In genomic region chr14:75445281-75445947, GRCm38 (mm10) we compare ENCODE assay signal across 9 mouse cellular contexts. TPM values are rescaled to one million over a fixed set of nuclear protein-coding genes. Genes with fewer than 3 reads are reported as not detected.
DNase-seq lines count a peak whose midpoint lies in the region; ATAC-seq and TF ChIP-seq lines count a peak whose summit lies in the region.
"Had no signal": no experiment of that assay in that cellular context is flagged by ENCODE, and none has a peak within 500 bp of the region (broad histone marks: within the 10 kb centered on the region; RNA-seq: fewer than 3 reads in every experiment).

No protein-coding gene starts in this region.

- H3K27me3 ChIP-seq in embryonic facial prominence, embryonic 14.5 days (replicated peaks; ENCODE audit: control insufficient read depth, insufficient read depth, low read length), result no peaks in the 10 kb centered on the region
- H3K27me3 ChIP-seq in heart, embryonic 14.5 days (ENCODE audit: control insufficient read depth, insufficient read depth, low read length), result no peaks in the 10 kb centered on the region
- no peaks in the 10 kb centered on the region for H3K27me3 ChIP-seq in kidney, embryonic 16.5 days (ENCODE audit: insufficient read depth, low read length)
- no peaks in the 10 kb centered on the region for H3K27me3 ChIP-seq in liver, adult 2 months (ENCODE audit: control insufficient read depth, insufficient read depth, low read length)
- no peaks in the 10 kb centered on the region for H3K27me3 ChIP-seq in stomach, embryonic 15.5 days (replicated peaks)

- H3K4me2 ChIP-seq in embryonic facial prominence, embryonic 14.5 days (ENCODE audit: low read depth, low read length), result peak overlapping the region; percentile 71
- H3K4me2 ChIP-seq in heart, embryonic 14.5 days (ENCODE audit: low read length), result peak overlapping the region; percentile 68
- peak overlapping the region; percentile 62 for H3K4me2 ChIP-seq in kidney, embryonic 16.5 days (replicated peaks; ENCODE audit: low read depth, low read length)
- peak overlapping the region; percentile 57 for H3K4me2 ChIP-seq in stomach, embryonic 15.5 days

- no peaks in the 10 kb centered on the region for H3K36me3 ChIP-seq in embryonic facial prominence, embryonic 14.5 days (ENCODE audit: control insufficient read depth, insufficient read depth, low read length)
- no peaks in the 10 kb centered on the region for H3K36me3 ChIP-seq in heart, embryonic 14.5 days (ENCODE audit: control insufficient read depth, insufficient read depth, low read length)
- H3K36me3 ChIP-seq in kidney, embryonic 16.5 days (ENCODE audit: insufficient read depth, low read length), result no peaks in the 10 kb centered on the region
- H3K36me3 ChIP-seq in liver, adult 2 months (ENCODE audit: control insufficient read depth, insufficient read depth, low read length), result no peaks in the 10 kb centered on the region
- H3K36me3 ChIP-seq in stomach, embryonic 15.5 days, result no peaks in the 10 kb centered on the region
- H3K36me3 ChIP-seq: G1E had no signal

- no peaks in the 10 kb centered on the region for H3K9me3 ChIP-seq in embryonic facial prominence, embryonic 14.5 days (ENCODE audit: control insufficient read depth, low read length)
- H3K9me3 ChIP-seq in heart, embryonic 14.5 days (ENCODE audit: control insufficient read depth, low read length), result no peaks in the 10 kb centered on the region
- no peaks in the 10 kb centered on the region for H3K9me3 ChIP-seq in kidney, embryonic 16.5 days (ENCODE audit: low read length)
- H3K9me3 ChIP-seq in stomach, embryonic 15.5 days, result no peaks in the 10 kb centered on the region
- H3K9me3 ChIP-seq: G1E had no signal

- TF ChIP-seq CTCF in liver, adult 2 months (IDR thresholded peaks at IDR 0.05; ENCODE audit: low read depth, low read length), result no peak

- TF ChIP-seq POLR2A in liver, adult 2 months (IDR thresholded peaks at IDR 0.05; ENCODE audit: extremely low read depth, insufficient read depth, low read length), result no peak

- H3K4me1 ChIP-seq in embryonic facial prominence, embryonic 14.5 days (ENCODE audit: control insufficient read depth, insufficient read depth, low read length), result peaks cover 5% of the 10 kb centered on the region; the same call in 1 of the 2 replicates
- peaks cover 3 to 6% of the 10 kb centered on the region in 2 experiments; a peak in 3 of 4 replicates for H3K4me1 ChIP-seq in heart, embryonic 14.5 days (ENCODE audit: control insufficient read depth in 2 of 2, insufficient read depth in 2 of 2, low read length in 2 of 2)
- H3K4me1 ChIP-seq in kidney, embryonic 16.5 days (ENCODE audit: insufficient read depth, low read length), result peaks cover 10% of the 10 kb centered on the region
- no peaks in the 10 kb centered on the region for H3K4me1 ChIP-seq in liver, adult 2 months (ENCODE audit: control insufficient read depth, insufficient read depth, low read length)
- H3K4me1 ChIP-seq in stomach, embryonic 15.5 days, result 0 out of 2 replicates have a peak, but pooled peaks cover 4% of the 10 kb centered on the region

- peak overlapping the region; percentile 32; the same call in 1 of the 2 replicates for H3K9ac ChIP-seq in embryonic facial prominence, embryonic 14.5 days (ENCODE audit: low read depth, low read length)
- H3K9ac ChIP-seq in heart, embryonic 14.5 days (ENCODE audit: low read length), result peak overlapping the region; percentile 1; the same call in 1 of the 2 replicates
- peak overlapping the region; percentile 51 for H3K9ac ChIP-seq in kidney, embryonic 16.5 days (replicated peaks; ENCODE audit: low read length)
- no peak overlapping the region for H3K9ac ChIP-seq in liver, adult 2 months (ENCODE audit: low read depth, low read length)
- no peak overlapping the region for H3K9ac ChIP-seq in stomach, embryonic 15.5 days

- peak overlapping the region; percentile 28 for H3K4me3 ChIP-seq in embryonic facial prominence, embryonic 14.5 days (ENCODE audit: low read depth, low read length)
- H3K4me3 ChIP-seq in heart, embryonic 14.5 days (ENCODE audit: control insufficient read depth in 1 of 2, insufficient read depth in 1 of 2, low read depth in 1 of 2, low read length in 2 of 2), result peak overlapping the region; percentile 9 to 34
- H3K4me3 ChIP-seq in kidney, embryonic 16.5 days (ENCODE audit: low read length), result peak overlapping the region; percentile 37
- H3K4me3 ChIP-seq in liver, adult 2 months (ENCODE audit: insufficient read depth, low read depth, low read length), result 0 out of 2 replicates have a peak overlapping the region, but pooled peaks have one; percentile 1
- H3K4me3 ChIP-seq in stomach, embryonic 15.5 days (replicated peaks), result peak overlapping the region; percentile 30

- 6% methylated on average over 15 of the region's 15 CpGs for WGBS in embryonic facial prominence, embryonic 14.5 days
- 7% methylated on average over 15 of the region's 15 CpGs for WGBS in heart, embryonic 14.5 days
- WGBS in kidney, embryonic 16.5 days, result 3% methylated on average over 15 of the region's 15 CpGs
- 13% methylated on average over 15 of the region's 15 CpGs for WGBS in liver, adult 2 months
- WGBS in stomach, embryonic 15.5 days, result 10% methylated on average over 15 of the region's 15 CpGs

- DNase-seq in 416B (ENCODE audit: low read depth), result peak; percentile 21
- peak; percentile 80 to 88 for DNase-seq in adrenal gland, postnatal 36 days
- DNase-seq in embryonic facial prominence, embryonic 14.5 days (ENCODE audit: low spot score), result peak; percentile 87
- peak; percentile 32 for DNase-seq in liver, adult 2 months (ENCODE audit: extremely low read depth, low read depth, low spot score)

- H3K79me2 ChIP-seq in liver, adult 2 months (ENCODE audit: control insufficient read depth, insufficient read depth, low read length), result no peaks in the 10 kb centered on the region

- no peak overlapping the region for H3K27ac ChIP-seq in embryonic facial prominence, embryonic 14.5 days (replicated peaks; ENCODE audit: low read depth, low read length)
- peak overlapping the region; percentile 8 to 64; a peak in 2 of 4 replicates for H3K27ac ChIP-seq in heart, embryonic 14.5 days (replicated peaks in 1 of 2; ENCODE audit: control insufficient read depth in 1 of 2, insufficient read depth in 1 of 2, low read depth in 2 of 2, low read length in 2 of 2)
- peak overlapping the region; percentile 3; the same call in 1 of the 2 replicates for H3K27ac ChIP-seq in kidney, embryonic 16.5 days (ENCODE audit: low read length)
- H3K27ac ChIP-seq in liver, adult 2 months (replicated peaks; ENCODE audit: insufficient read depth, low read depth, low read length), result no peak overlapping the region
- no peak overlapping the region for H3K27ac ChIP-seq in stomach, embryonic 15.5 days

- ATAC-seq in embryonic facial prominence, embryonic 14.5 days (ENCODE audit: low read depth), result peak; percentile 94
- peak; percentile 81 for ATAC-seq in heart, embryonic 14.5 days (ENCODE audit: insufficient number of reproducible peaks, insufficient read depth, low FRiP score, low read depth)
- peak; percentile 90; the same call in 1 of the 2 replicates for ATAC-seq in kidney, embryonic 16.5 days (ENCODE audit: low FRiP score, low TSS enrichment)
- ATAC-seq in monocyte, adult 5-6 weeks (replicated peaks; ENCODE audit: insufficient number of reproducible peaks, low FRiP score, low TSS enrichment, poor library complexity, severe bottlenecking), result peak; percentile 93
- ATAC-seq in stomach, embryonic 15.5 days (ENCODE audit: insufficient read depth, low FRiP score, low read depth), result peak; percentile 79; the same call in 1 of the 2 replicates

RNA-seq across cellular contexts. Expression of gene Siah3, which starts 10.4 kb away (rescaled TPM):
- total RNA-seq in adrenal gland, postnatal 36 days (2021), result under 1 TPM; 0.33 to 0.50 TPM
- polyA plus RNA-seq in embryonic facial prominence, embryonic 14.5 days (2014; fragmentation: Nextera tagmentation; extraction: Ambion mirVana), result 0.35 and 0.43 TPM in 2 replicates
- polyA plus RNA-seq in heart, embryonic 14.5 days (2014; fragmentation: Nextera tagmentation; extraction: Ambion mirVana), result not detected in 2 replicates
- 0.07 and 0.21 TPM in 2 replicates for polyA plus RNA-seq in kidney, embryonic 16.5 days (2015; fragmentation: Nextera tagmentation; extraction: Ambion mirVana)
- not detected in 2 replicates for total RNA-seq in liver, adult 2 months (2014; rRNA removed)
- not detected in 2 replicates for polyA plus RNA-seq in liver, adult 2 months (2012; rRNA removed)
- not detected in 3 replicates for total RNA-seq in monocyte, adult 5-6 weeks (2017)
- 0.08 and 0.17 TPM in 2 replicates for polyA plus RNA-seq in stomach, embryonic 15.5 days (2015; fragmentation: Nextera tagmentation; extraction: Ambion mirVana)
- polyA plus RNA-seq: G1E had no signal

Comparison
In these comparisons a context has a peak if more than half of its experiments do, and no peak if none do; other contexts are left out.
1. DNase-seq: peak in every context shown above with its lines; median percentile 87 in embryonic facial prominence, embryonic 14.5 days; 84 in adrenal gland, postnatal 36 days; 32 in liver, adult 2 months; 21 in 416B.
2. H3K27ac ChIP-seq: peak in heart, embryonic 14.5 days (2 of 2) and kidney, embryonic 16.5 days (single experiment); none in embryonic facial prominence, embryonic 14.5 days (single experiment), liver, adult 2 months (single experiment) and stomach, embryonic 15.5 days (single experiment).
3. H3K9ac ChIP-seq: peak in embryonic facial prominence, embryonic 14.5 days (single experiment), heart, embryonic 14.5 days (single experiment) and kidney, embryonic 16.5 days (single experiment); none in liver, adult 2 months (single experiment) and stomach, embryonic 15.5 days (single experiment).
4. Peak in every context shown above with its lines, with median percentiles within 50 percentile points of each other: ATAC-seq, H3K4me2 ChIP-seq and H3K4me3 ChIP-seq.